Mouse (Mus musculus) olfactory bulb, adult 2 months (tissue): Measurements from ENCODE around the gene Bcas3.

Experiments used
- CTCF ChIP-seq: fragments of 200-500 bp; IDR thresholded peaks from 2 replicates; pipeline ENCODE4 v1.5.1; 2012; ENCODE audit warnings: low read depth, mild to moderate bottlenecking, low read length, moderate library complexity; ENCODE audit not compliant: insufficient read depth
- POLR2A ChIP-seq: fragments of 200-500 bp; IDR thresholded peaks from 2 replicates; pipeline ENCODE4 v1.6.1; 2012; ENCODE audit warnings: mild to moderate bottlenecking, low read depth, low read length, moderate library complexity; ENCODE audit not compliant: insufficient read depth

- TF ChIP-seq CTCF (no peak), POLR2A (no peak)
Observed at GRCm38 (mm10) chr11:85392179-85392863, 39.4 kb downstream of the Bcas3 start.
